Mouse (Mus musculus): ENCODE data around the gene Cntf. TPM values are rescaled to one million over a fixed set of nuclear protein-coding genes. Genes with fewer than 3 reads are reported as not detected.

Cntf gene
- total and polyA plus RNA-seq, 3 experiments, result 1.6 to 3.6 (median 2.2) TPM

GRCm38 (mm10) chr19:12812644-12813364 is 47.4 kb upstream of the Cntf start:
- peaks cover 10 to 59% of the 10 kb centered on the region in 2 experiments for H3K36me3 ChIP-seq (replicated peaks in 1 of 2; ENCODE audit: control insufficient read depth in 1 of 2, insufficient read depth in 1 of 2, low read length in 1 of 2)
- H3K9me3 ChIP-seq (replicated peaks; ENCODE audit: low read length), result no peaks in the 10 kb centered on the region
- H3K9ac ChIP-seq (ENCODE audit: insufficient read depth, low read depth), result no peak overlapping the region
- no peak overlapping the region for H3K27ac ChIP-seq (ENCODE audit: insufficient read depth, low read depth)
- in situ Hi-C loops (cut with MboI; ENCODE audit: low pct_ligation_motif_present, low pct_unique_long_range_greater_than_20kb, low sequenced_read_pairs), result no loop called here
- H3K27me3 ChIP-seq (replicated peaks), result no peaks in the 10 kb centered on the region
- H3K79me2 ChIP-seq (replicated peaks; ENCODE audit: control insufficient read depth, extremely low read depth, insufficient read depth, poor library complexity, severe bottlenecking), result no peaks in the 10 kb centered on the region
- no peak overlapping the region for H3K4me2 ChIP-seq (ENCODE audit: insufficient read depth, low read depth, poor library complexity, severe bottlenecking)
- peaks cover 0 to 33% of the 10 kb centered on the region in 2 experiments; a peak in 2 of 4 replicates for H3K4me1 ChIP-seq (ENCODE audit: control insufficient read depth in 1 of 2, insufficient read depth in 2 of 2)
- TF ChIP-seq UBTF (IDR thresholded peaks at IDR 0.05; ENCODE audit: low read depth, low read length) (no peak), SIN3A (IDR thresholded peaks at IDR 0.05; ENCODE audit: low read length) (no peak), ZNF384 (IDR thresholded peaks at IDR 0.05; ENCODE audit: low read depth, low read length) (no peak), GABPA (IDR thresholded peaks at IDR 0.05; ENCODE audit: insufficient replicate concordance, low read depth, low read length) (no peak), RCOR1 (conservative IDR thresholded peaks at IDR 0.05; ENCODE audit: low read depth, low read length) (no peak), SMC3 (IDR thresholded peaks at IDR 0.05; ENCODE audit: low read depth, low read length) (no peak), MXI1 (IDR thresholded peaks at IDR 0.05; ENCODE audit: low read depth, low read length) (no peak), TCF12 (IDR thresholded peaks at IDR 0.05; ENCODE audit: low read depth, low read length) (no peak), IRF4 (IDR thresholded peaks at IDR 0.05; ENCODE audit: low read depth, low read length) (no peak), BHLHE40 (IDR thresholded peaks at IDR 0.05; ENCODE audit: low read depth, low read length) (no peak), MYC (IDR thresholded peaks at IDR 0.05; ENCODE audit: low read depth, low read length) (no peak), MEF2A (IDR thresholded peaks at IDR 0.05; ENCODE audit: borderline replicate concordance, low read depth, low read length) (no peak), RAD21 (IDR thresholded peaks at IDR 0.05; ENCODE audit: low read depth, low read length) (no peak), HCFC1 (IDR thresholded peaks at IDR 0.05; ENCODE audit: low read depth, low read length) (no peak), ZKSCAN1 (IDR thresholded peaks at IDR 0.05; ENCODE audit: borderline replicate concordance, low read depth, low read length) (no peak), CHD1 (IDR thresholded peaks at IDR 0.05; ENCODE audit: low read depth, low read length) (no peak), POLR2AphosphoS2 (IDR thresholded peaks at IDR 0.05; ENCODE audit: low read depth, low read length) (no peak)
- dilution Hi-C loops (cut with MboI; ENCODE audit: extremely low pct_ligation_motif_present, extremely low pct_unique_long_range_greater_than_20kb, low sequenced_read_pairs), result no loop called here
- no peak for DNase-seq (ENCODE audit: extremely low read depth)
- H3K4me3 ChIP-seq (replicated peaks in 1 of 3; ENCODE audit: low read depth in 2 of 3, low read length in 2 of 3, poor library complexity in 1 of 3), result no peak overlapping the region

- in situ Hi-C loops (cut with MboI; ENCODE audit: low pct_ligation_motif_present, low pct_unique_long_range_greater_than_20kb, low sequenced_read_pairs), result loop anchor here (10.0 kb wide), 1 partner anchor 231 kb away; no protein-coding TSS in a partner anchor
- Histone ChIP-seq H3K9ac (ENCODE audit: insufficient read depth, low read depth) (no peak overlapping the region), H3K79me2 (replicated peaks; ENCODE audit: control insufficient read depth, extremely low read depth, insufficient read depth, poor library complexity, severe bottlenecking) (peaks cover 6% of the 10 kb centered on the region), H3K4me3 (replicated peaks in 1 of 3; ENCODE audit: low read depth in 2 of 3, low read length in 2 of 3, poor library complexity in 1 of 3) (no peak overlapping the region), H3K9me3 (replicated peaks; ENCODE audit: low read length) (no peaks in the 10 kb centered on the region), H3K4me2 (ENCODE audit: insufficient read depth, low read depth, poor library complexity, severe bottlenecking) (no peak overlapping the region; the same call in 1 of the 2 replicates), H3K27ac (ENCODE audit: insufficient read depth, low read depth) (no peak overlapping the region), H3K36me3 (replicated peaks in 1 of 2; ENCODE audit: control insufficient read depth in 1 of 2, insufficient read depth in 1 of 2, low read length in 1 of 2) (peaks cover 8 to 45% of the 10 kb centered on the region in 2 experiments), H3K4me1 (ENCODE audit: control insufficient read depth in 1 of 2, insufficient read depth in 2 of 2) (peaks cover 2 to 46% of the 10 kb centered on the region in 2 experiments), H3K27me3 (replicated peaks) (no peaks in the 10 kb centered on the region)
- dilution Hi-C loops (cut with MboI; ENCODE audit: extremely low pct_ligation_motif_present, extremely low pct_unique_long_range_greater_than_20kb, low sequenced_read_pairs), result no loop called here
- TF ChIP-seq KAT2A (IDR thresholded peaks at IDR 0.05; ENCODE audit: insufficient replicate concordance, low read length) (no peak), MXI1 (IDR thresholded peaks at IDR 0.05; ENCODE audit: low read depth, low read length) (no peak), SIN3A (IDR thresholded peaks at IDR 0.05; ENCODE audit: low read length) (no peak), RCOR1 (conservative IDR thresholded peaks at IDR 0.05; ENCODE audit: low read depth, low read length) (no peak), ELF1 (IDR thresholded peaks at IDR 0.05; ENCODE audit: low read depth, low read length) (no peak), JUND (conservative IDR thresholded peaks at IDR 0.05; ENCODE audit: low read depth, low read length) (no peak), RAD21 (IDR thresholded peaks at IDR 0.05; ENCODE audit: low read depth, low read length) (no peak), PAX5 (IDR thresholded peaks at IDR 0.05; ENCODE audit: low read length) (no peak), CTCF (conservative IDR thresholded peaks at IDR 0.05 in 1 of 2, IDR thresholded peaks at IDR 0.05 in 1 of 2; ENCODE audit: low read depth in 2 of 2, low read length in 2 of 2) (no peak), IRF4 (IDR thresholded peaks at IDR 0.05; ENCODE audit: low read depth, low read length) (no peak), JUN (IDR thresholded peaks at IDR 0.05; ENCODE audit: insufficient read depth, low read depth, low read length) (no peak), MAX (IDR thresholded peaks at IDR 0.05; ENCODE audit: low read length) (no peak), CHD2 (IDR thresholded peaks at IDR 0.05; ENCODE audit: low read length) (no peak), ZNF384 (IDR thresholded peaks at IDR 0.05; ENCODE audit: low read depth, low read length) (no peak), USF1 (IDR thresholded peaks at IDR 0.05; ENCODE audit: low read depth, low read length) (no peak), MEF2A (IDR thresholded peaks at IDR 0.05; ENCODE audit: borderline replicate concordance, low read depth, low read length) (no peak), MAZ (IDR thresholded peaks at IDR 0.05; ENCODE audit: low read depth, low read length) (no peak)
- no peak for DNase-seq (ENCODE audit: extremely low read depth)
These were observed 40.8 kb upstream of the Cntf start for GRCm38 (mm10) chr19:12806214-12806613.

Data from CH12.LX (cell line).